Mouse (Mus musculus): Measurements from ENCODE around the gene Antxr2.

The Antxr2 gene

DNA sequence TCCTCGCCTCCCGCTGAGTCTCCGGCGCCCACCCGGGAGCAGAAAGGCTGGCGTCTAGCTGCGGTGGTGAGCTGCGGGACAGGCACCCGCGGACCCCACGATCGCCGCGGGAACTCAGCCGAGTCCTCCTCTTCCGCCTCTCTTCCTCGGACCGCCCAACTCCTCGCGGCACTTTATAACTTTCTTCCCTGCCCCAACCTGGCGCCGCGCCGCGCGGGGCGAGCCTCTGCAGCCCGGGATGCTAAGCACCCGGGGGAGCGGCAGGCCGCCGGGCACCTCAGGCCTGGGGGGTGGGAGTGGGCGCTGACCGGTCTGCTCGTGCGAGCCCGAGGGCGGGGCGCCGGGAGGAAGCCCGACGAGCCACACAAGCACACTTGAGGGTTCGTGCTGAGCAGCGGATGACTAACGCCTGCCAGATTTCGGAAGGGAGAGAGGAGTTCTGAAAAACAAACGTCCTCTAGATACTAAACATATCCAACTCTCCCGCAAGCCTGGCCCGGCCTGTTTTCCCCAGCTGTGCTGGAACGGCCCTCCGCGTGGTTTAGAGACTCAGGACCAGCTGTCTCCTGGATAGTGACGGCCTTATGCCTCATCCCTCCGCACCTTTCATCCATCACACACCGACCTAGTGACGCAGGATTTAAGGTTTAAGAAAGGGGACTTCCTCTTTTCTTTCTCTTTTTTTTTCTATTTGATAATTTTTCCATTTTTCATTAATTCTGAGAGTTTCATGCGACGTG is at the start of gene Antxr2:
Antxr2 (minus strand) TSS at position 142 of the 740 bp plus-strand sequence.
- peak; percentile 85 for DNase-seq (ENCODE audit: inconsistent ontology term)

DNA sequence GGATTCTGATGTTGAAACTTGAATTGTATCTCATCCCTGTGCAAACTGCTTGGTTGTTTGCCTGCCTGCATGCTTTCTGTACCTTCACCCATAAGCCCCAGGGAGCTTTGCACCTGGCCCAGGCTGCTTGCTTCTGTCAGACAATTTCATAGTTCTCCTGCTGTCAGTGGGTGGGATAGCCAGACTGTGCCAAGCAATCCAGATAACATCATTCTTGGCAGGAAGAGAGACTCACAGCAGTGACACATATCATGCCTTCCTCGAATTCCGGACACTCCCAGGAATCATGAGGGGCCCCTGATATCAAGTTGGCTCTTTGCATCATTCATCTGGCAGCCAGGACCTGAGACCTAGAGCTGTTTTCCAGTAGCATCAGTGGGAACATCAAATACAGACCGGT is 45.8 kb upstream of the Antxr2 start:
- DNase-seq (ENCODE audit: inconsistent ontology term): peak; percentile 62

DNA sequence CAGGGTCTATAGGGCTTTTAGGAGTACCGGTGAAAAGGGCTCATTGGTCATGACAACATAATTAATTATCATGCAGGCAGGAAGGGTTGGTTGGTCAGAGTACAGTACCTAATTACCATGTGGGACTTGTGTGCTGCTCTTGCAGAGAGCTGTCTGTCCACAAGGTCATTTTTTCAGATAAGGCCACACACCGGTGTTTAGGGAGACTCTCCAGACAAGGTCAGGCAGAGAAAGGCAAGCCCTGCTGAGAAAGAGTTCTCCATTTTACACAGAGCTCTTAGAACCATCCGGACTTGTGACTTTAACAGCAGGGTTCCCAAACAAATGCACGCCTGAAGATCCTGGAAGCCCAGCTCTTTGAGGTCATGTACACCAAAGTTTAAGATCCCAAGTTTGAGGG is 38.3 kb upstream of the Antxr2 start:
- DNase-seq (ENCODE audit: inconsistent ontology term): no peak

DNA sequence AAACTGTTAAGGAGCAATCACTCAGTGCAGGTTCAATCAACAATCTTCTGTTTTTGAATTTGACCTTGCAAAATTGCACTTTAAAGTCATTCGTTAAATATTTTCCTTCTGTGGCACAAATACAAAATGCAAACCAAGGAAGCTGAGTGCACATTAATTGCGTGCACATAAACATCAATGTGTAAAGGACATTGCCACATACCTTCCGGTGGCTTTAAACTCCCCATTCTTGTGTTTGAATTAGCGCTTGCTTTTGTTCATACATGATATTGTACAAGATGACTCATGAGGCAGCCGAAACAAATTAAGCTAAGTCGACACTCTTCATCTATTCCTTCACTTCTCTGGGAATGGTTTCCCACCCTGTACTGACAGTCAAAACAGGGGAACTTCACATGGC is 24.4 kb upstream of the Antxr2 start:
- DNase-seq (ENCODE audit: inconsistent ontology term): no peak

DNA sequence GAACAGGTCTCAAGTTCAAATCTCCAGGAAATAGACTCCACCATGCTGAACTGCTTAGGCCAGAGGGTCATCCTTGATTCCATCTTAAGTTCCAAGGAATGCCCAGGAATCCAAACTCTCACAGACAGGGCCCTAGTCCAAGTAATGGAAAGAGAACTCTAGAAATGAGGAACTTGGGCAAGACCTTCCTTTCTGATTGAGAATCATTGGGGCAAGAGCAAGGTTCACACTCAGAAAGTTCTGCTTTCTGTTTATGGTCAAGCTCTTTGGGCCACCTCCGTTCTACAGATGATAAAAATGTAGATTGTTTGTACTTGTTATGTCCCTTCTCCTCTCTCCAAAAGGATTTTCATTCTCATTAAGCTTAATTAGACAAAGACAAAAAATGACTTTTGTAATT is 24.0 kb upstream of the Antxr2 start:
- no peak for DNase-seq (ENCODE audit: inconsistent ontology term)

DNA sequence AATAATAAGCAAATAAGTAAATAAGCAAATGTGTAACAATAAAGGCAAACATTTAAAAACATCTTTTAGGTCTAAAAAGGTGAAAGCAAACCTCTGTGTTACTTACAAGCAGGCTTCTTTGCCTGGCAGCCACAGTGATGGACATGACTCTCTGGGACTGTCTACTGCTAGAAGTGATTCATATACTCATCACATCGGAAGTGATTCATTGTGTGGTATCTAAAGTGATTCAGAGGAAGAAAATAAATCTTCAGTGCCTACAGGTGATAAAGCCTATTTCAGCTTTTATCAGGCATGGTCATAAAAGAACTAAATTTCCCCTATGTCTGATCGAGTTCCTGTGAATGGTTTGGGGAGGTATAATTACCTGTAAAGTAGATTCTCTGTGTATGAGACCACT is 4.1 kb upstream of the Antxr2 start:
- no peak for DNase-seq (ENCODE audit: inconsistent ontology term)

DNA sequence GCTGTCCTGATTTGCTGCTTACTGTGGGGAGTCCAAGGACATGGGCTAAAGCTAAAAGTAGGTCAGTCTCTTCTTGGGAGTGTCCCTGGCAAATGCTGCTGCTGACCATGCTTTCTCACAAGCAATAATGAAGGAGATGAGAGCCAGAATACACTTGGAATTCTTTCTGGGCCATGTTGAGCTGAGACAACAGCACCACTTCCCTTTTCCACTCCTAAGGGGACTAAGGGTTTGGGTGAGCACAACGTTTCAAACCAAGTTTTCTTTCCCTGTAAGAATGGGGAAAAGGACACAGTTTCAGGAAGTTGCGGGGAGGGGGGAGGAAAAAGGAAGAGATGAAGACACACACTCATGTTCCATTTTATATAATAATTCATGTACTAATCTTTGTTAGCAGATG is 3.4 kb upstream of the Antxr2 start:
- no peak for DNase-seq (ENCODE audit: inconsistent ontology term)

DNA sequence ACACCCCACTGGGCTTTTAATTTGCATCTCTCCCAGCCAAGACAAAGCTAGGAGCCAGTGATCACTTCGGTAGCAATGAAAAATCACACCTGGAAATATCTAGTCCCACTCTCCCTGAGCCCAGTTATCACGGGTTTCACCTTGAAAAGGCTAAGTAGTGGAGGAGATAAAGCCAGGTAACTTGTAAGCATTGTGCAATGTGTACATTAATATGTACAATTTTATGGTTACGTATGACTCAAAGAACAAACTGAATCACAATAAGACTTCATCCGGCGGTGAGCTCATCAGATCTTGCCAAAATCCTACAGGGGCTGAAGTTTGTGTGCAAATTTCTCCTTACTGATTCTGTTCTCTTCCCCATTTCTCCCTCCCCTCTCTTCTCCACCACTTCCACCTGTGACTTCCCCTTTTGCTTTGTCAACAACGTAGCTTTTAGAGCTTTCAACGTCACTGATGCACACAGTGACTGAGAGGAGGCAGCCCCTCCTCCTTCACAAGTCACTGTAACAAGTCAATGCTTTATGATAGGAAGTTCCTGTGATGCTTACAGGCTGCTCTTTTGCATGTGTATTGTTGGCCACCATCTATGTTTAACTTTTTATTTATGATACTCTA is 2.1 kb upstream of the Antxr2 start:
- DNase-seq (ENCODE audit: inconsistent ontology term): no peak

DNA sequence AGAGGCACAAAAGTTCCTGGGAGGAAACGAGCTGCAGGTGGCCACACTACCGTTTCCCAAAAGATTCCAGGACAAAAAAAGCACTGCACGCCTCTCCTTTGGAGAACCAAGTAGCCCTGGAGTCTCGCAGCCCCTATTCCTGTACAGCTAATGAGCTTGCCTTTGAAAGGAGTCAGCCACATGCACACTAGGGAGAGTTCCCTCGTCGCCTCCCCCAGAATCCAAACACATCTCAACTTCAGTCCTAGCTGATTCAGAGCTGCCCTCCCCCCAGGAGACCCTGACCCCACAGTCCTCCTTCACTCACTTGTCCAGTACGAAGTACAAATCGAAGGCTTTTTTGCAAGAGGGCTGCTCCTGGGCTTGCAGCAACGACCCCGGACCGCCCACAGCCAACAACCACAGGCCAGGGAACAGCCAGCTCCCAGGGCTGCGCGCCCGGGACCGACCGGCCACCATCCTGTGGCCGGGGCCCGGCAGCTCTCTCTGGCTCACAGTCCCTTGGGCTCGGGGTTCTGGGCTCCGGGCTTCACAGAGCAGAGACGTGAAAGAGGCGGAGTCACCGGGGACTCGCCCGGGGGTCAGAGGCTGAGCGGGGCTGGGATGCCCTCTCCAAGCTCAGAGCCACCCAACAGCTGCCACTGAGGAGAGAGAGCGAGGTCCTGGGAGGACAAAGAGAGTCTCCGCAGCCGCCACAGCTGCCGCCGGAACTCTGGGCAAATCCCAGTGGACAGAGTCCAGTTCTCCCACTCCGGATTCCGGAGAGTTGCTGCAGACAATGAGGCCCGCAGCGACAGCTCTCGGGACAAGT is 547 bp downstream of the Antxr2 start:
- DNase-seq (ENCODE audit: inconsistent ontology term): peak; percentile 78

DNA sequence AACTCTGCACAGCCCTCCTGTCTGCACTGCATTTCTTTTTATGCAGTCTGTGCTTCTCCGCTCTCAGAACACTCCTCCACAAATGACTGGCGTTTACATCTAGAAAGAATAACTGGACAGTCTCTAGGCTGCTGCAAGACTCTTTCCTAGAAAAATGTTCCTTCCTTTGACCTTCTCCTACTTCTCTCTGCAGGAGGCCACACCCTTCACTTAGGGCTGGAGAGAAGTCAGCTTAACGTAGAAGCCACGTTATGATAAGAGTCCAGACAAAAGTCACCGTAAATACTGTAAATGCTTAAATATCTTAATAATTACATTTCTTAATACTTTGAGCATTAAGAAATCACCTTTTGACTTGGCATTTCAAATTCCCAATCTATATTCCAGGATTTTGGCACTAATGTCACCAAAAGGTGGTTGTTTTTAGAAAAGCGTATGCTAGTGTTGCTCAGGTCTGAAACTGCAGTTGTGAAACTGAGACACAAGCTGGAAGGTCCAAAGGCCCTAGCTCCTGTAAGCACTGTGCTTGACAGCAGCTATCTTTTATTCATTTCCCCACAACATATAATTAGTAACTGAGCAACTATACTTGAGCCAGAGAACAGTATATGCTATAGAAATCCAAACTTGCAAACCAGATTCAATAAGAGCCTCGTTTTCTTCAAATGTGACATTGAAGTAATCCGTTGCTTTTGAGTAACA is 3.0 kb downstream of the Antxr2 start:
- DNase-seq (ENCODE audit: inconsistent ontology term): no peak

DNA sequence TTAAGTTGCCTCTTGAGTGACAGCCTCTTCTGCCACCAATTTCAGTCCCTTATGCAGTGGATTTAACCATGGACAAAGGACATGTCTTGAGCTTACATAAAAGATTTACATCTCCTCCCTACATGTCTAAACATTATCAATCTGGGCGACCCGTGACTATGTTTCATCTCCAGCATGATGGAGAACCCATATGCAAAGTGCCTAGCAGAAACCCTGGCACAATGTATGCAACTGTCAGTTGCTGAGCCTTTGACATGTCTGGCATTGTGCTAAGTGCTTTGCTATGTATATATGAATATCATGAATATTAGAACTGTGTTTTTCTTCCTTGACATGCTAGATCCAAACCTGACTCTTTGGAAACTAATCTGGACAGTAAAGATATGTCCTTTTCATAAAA is 4.9 kb downstream of the Antxr2 start:
- DNase-seq (ENCODE audit: inconsistent ontology term): no peak

DNA sequence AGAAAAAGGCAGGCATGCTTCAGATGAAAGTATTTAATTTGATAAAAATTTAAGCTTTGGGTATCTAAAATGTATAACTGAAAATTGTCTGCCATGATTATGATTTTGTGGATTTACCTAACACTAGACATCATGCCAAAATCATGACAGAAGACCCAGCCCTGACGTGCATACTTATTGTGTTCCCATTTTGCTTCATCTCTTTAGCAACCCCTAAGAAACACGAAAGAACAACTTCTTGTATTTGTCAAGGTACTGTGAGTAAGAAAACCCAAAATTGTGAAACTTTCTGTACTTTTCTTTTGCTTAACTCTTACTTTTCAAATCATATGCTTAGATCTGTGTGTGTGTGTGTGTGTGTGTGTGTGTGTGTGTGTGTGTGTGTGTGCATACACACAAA is 6.3 kb downstream of the Antxr2 start:
- no peak for DNase-seq (ENCODE audit: inconsistent ontology term)

DNA sequence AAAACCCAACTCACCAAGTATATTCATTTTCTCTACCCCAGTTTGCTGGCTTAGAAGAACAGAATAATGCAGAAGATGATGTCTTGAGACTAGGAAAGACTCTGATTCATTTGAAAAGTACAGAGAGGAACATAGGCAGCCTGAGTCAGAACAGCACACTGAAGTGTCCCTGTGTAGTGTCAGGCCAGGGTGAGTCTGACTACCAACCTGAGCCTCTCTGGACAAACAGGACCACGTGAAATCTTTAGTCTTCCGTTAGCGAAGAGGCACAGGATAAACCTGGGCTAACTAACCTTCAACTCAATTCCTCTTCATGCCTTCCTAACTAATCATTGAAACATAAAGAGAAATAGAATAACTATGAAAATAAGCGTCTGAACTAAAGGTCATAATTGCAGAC is 9.3 kb downstream of the Antxr2 start:
- DNase-seq (ENCODE audit: inconsistent ontology term): no peak

DNA sequence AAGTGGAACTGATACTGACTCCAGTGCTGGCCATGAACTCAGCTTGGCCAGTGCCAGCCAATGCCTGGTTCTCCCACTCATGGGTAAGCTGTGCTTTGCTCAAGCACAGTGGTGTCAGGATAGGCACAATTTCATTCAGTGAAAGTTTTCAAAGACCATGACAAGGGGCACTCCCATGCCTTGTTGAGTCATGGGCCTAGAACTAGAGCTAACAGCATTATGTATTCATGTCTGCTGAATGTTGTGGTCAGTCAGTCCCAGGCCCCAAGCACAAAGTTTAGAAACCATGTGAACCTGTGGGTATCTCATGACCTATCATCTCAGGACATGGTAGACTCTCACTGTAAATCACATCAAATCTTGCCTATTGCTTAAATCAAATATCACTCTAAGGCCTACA is 10.2 kb downstream of the Antxr2 start:
- DNase-seq (ENCODE audit: inconsistent ontology term): no peak

DNA sequence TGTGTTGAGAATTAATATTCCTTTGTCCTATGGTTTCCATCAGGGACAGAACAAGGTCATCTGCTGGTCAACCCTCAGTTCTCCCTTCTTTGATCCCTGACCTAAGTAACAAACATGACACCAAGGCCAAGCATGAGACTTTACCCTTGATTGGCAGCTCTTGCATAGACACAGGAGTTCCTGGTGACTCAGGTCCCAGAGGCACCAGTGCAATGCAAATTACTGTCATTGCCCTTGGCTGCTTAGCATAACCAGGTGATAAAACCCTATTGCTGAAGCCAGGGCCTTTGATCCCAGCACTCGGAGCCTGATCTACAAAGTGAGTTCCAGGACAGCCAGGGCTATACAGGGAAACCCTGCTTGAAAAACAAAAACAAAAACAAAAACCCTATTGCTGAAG is 11.4 kb downstream of the Antxr2 start:
- DNase-seq (ENCODE audit: inconsistent ontology term): no peak

DNA sequence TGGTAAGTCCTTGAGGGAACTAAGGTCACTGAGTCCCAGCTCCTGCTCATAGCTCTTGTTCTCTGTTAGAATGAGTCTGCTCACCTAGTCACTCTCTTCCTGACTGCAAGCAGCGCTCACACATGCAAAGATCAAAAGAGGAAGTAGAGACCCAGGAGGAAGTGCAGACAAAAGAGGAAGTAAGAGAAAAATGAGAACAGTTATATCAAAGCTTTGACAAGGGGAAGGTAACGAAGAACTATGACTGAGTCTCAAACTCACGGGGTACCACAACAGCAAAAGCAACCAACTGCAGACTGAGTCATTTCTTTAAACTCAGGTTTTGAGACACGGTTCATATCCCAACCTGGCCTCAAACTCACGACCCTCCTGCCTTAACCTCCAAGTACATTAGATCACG is 12.7 kb downstream of the Antxr2 start:
- no peak for DNase-seq (ENCODE audit: inconsistent ontology term)

DNA sequence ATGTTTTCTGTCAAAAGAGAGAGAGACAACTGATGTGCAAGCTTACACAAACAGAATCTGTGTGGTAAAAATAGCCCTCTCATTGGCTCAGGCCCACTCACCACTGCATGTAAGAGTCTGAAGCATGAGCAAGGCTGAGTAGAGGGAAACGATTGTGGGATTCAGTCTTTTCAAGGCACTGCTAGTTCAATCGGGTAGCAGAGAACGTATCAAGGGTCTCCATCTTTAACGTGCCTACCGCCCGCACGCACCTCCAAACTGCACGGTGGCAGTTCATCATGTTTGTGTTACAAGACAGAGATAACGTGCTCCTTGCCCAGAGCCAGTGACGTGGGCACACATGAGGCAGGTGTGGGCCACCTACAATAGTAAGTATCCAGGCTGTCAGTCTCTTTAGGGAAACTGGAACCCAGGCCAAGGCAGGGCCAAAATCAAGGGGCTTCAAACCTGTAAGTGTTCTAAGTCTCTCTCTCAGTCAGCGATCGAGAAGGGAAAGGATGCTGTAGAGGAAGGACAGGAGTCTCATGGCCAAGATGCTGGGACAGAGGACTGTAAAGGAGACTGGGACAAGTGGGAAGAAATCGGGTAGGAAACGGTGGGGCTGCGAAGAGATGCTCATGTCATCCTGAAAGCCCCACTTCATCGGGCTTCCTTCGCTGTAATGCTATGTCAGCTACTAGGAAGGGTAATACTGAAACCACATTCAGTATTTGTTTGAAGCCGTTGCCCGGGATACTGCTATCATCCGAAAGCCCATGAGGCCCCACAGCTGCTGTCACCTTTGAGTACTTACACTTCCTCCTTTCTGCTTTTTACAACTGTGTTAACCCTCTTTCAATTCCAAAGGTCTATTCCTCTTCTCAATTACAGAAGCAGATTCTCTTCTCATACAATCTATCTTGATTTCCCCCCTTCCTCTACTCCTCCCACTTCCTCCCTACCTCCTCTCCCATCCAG is 14.3 kb downstream of the Antxr2 start:
- DNase-seq (ENCODE audit: inconsistent ontology term): no peak

DNA sequence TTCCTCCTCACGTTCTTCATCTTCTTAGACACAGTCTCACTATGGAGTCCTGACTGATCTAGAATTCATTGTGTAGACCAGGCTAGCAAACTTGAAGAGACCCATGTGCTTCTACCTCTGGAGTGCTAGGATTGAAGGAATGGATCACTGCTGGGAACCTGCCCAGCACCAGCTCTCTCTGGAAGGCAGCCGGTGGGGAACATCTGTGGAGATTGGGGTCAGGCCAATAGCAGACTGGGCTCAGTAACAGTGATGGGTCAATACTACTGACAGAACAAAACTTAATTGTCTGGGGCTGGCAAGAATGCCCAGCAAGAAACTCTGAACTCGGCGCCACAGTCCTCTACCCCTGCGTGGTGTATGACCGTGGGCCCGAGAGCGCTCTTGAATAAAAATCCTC is 25.1 kb downstream of the Antxr2 start:
- no peak for DNase-seq (ENCODE audit: inconsistent ontology term)

DNA sequence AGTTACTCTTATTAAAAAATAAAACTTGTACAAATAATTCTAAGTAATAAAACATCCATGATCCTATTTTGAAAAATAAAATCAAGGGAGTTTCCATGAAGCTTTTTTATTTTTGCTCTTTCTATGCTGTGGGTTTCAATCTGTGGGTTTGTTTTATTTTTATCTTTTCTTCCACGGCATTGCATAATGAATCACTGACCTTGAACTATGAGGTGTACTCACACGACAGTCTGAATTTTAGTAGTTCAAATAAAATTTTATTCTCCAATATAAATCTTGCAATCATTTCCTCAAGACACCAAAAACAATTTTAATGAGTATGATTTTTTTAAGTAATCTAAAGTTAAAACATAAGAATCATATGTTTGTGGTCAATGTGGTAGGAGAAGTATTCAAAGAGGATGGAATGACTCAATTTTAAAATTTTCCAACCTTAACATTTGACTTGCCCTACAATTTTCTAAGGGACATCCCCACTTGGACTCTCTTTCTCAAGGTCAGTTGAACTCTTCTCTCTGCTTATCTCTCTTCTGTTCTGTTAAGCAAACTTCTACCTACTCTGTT is 31.5 kb downstream of the Antxr2 start:
- no peak for DNase-seq (ENCODE audit: inconsistent ontology term)

DNA sequence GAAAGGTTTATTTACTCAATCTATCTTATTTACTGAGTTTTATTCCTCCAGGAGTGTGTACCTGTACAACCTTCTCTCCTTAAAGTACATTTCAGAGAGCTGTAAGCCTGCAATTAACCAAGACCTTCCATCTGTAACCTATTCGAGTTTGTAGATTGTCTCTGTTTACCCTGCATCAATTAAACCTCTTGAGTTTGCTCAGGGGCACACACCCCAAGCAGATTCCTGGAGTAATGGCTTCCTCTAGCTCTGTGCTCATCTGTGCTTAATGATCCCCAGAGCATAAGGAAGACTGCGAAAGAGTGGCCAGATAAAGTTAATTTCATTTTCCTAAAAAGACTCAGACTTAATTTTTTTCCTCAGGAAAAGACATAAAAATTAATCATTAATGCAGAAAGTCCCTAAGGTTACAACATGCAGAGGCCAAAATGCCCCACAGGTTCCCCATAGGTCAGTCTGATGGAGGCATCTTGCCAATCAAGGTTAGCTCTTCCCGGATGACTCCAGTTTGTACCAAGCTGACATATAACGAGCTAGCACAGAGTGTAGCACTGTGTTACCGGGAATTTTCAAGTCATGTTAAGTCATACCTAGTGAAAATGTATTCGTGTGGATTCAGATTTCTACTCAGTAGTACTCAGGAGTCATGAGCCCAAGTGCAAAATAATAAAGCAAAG is 34.2 kb downstream of the Antxr2 start:
- no peak for DNase-seq (ENCODE audit: inconsistent ontology term)
